Mouse (Mus musculus): ENCODE measurements at regions not wholly inside any gene's neighbourhood (a gene's known extent, or its start where the extent isn't known, plus 50 kb on each side); places are given as distances from the start of the nearest gene placed in this dataset.

DNA sequence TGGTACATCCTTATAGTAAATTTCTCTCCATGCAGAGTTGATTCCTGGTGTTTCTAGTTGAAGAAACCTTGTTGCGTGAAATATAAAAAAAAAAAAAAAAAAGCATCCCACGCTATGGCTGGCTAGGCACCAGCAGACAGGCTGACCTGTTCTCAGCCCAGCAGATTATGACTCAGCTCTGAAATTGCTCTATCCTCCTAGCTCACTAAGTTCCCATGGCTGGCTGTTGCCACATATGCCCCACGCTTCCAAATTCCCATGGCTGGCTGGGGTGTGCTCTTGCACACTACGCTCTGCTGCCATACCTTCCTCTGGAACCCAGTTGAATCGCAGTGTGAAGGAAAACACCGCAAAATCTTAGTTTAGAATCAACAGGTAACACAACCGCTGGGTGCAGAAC is 270.1 kb downstream of the Mid1ip1 start:
- Histone ChIP-seq H3K27me3 (ENCODE audit: control insufficient read depth, insufficient read depth, insufficient read length) (no peaks in the 10 kb centered on the region), H3K4me3 (ENCODE audit: insufficient read depth, poor library complexity, severe bottlenecking) (no peak overlapping the region), H3K79me3 (ENCODE audit: low read depth) (no peaks in the 10 kb centered on the region), H3K36me3 (ENCODE audit: control insufficient read depth, insufficient read depth) (no peaks in the 10 kb centered on the region), H3K79me2 (ENCODE audit: control insufficient read depth, insufficient read depth) (no peaks in the 10 kb centered on the region), H3ac (ENCODE audit: control insufficient read depth, insufficient read length, low read depth) (no peak overlapping the region)
- no peak for TF ChIP-seq CEBPB (IDR thresholded peaks at IDR 0.05; ENCODE audit: low read depth)
- no peak for TF ChIP-seq CTCF (IDR thresholded peaks at IDR 0.05; ENCODE audit: control insufficient read depth, insufficient read depth, insufficient read length)
- no peak for TF ChIP-seq MAX (IDR thresholded peaks at IDR 0.05)
- no peak for TF ChIP-seq MYOD1 (IDR thresholded peaks at IDR 0.05; ENCODE audit: control insufficient read depth, insufficient read length, low read depth)
- no peak for TF ChIP-seq FOSL1 (IDR thresholded peaks at IDR 0.05; ENCODE audit: insufficient read depth, low read length, poor library complexity, severe bottlenecking)
- no peak for TF ChIP-seq MYOG (IDR thresholded peaks at IDR 0.05; ENCODE audit: control insufficient read depth, extremely low read depth, insufficient read length)

- H3K4me3 ChIP-seq (ENCODE audit: insufficient read depth, poor library complexity, severe bottlenecking), result no peak overlapping the region
- H3ac ChIP-seq (ENCODE audit: control insufficient read depth, insufficient read length, low read depth), result no peak overlapping the region
- no peaks in the 10 kb centered on the region for H3K79me3 ChIP-seq (ENCODE audit: low read depth)
- H3K79me2 ChIP-seq (ENCODE audit: control insufficient read depth, insufficient read depth), result no peaks in the 10 kb centered on the region
- no peaks in the 10 kb centered on the region for H3K36me3 ChIP-seq (ENCODE audit: control insufficient read depth, insufficient read depth)
- no peaks in the 10 kb centered on the region for H3K27me3 ChIP-seq (ENCODE audit: control insufficient read depth, insufficient read depth, insufficient read length)
- TF ChIP-seq FOSL1 (IDR thresholded peaks at IDR 0.05; ENCODE audit: insufficient read depth, low read length, poor library complexity, severe bottlenecking) (no peak), CTCF (IDR thresholded peaks at IDR 0.05; ENCODE audit: control insufficient read depth, insufficient read depth, insufficient read length) (no peak), USF1 (IDR thresholded peaks at IDR 0.05; ENCODE audit: low read depth) (no peak), MYOG (IDR thresholded peaks at IDR 0.05; ENCODE audit: control insufficient read depth, extremely low read depth, insufficient read length) (no peak), CEBPB (IDR thresholded peaks at IDR 0.05; ENCODE audit: low read depth) (no peak), MAX (IDR thresholded peaks at IDR 0.05) (no peak), MYOD1 (IDR thresholded peaks at IDR 0.05; ENCODE audit: control insufficient read depth, insufficient read length, low read depth) (no peak)
Measured at GRCm38 (mm10) chrX:10991871-10992210, 277.0 kb downstream of the Mid1ip1 start.

DNA sequence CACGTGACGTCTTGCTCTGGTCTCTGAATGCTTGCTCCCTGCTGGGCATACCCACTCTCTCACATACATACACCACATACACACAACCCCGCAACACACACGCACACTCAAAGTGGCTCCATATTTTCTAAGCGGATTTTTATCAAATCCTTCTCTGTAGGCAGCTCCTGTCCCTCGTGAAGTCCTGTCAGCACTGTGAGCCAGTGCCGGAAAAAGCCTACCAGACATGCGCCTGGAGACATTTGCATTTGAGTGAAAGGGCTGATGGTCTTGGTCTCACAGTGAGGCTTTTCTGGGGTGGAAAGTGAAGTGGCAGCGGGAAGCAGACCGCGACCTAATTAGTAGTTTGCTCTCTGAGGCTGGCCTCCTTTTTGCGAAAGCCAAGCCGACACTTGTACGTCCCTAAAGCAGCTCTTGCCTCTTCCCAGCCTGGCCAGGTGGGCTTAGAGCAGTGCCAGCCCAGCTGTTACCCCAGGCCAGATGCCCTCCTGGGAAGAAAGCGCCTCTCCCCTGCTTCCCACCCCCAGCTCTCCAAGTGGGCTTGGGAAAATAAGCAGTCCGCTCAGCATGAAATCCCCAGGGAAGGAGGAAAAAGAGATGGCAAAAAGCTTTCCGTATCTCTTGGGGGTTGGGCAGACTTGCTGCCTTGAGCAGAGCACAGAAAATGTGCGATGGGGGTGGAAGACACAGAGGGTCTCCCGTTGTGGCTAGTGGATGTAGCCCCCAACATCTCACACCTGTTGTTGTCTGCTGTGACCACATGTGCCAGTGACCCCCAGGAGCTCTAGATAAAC is 277.6 kb downstream of the Mid1ip1 start:
- Histone ChIP-seq H3K4me3 (ENCODE audit: insufficient read depth, poor library complexity, severe bottlenecking) (no peak overlapping the region), H3K36me3 (ENCODE audit: control insufficient read depth, insufficient read depth) (no peaks in the 10 kb centered on the region), H3ac (ENCODE audit: control insufficient read depth, insufficient read length, low read depth) (no peak overlapping the region), H3K79me2 (ENCODE audit: control insufficient read depth, insufficient read depth) (no peaks in the 10 kb centered on the region), H3K79me3 (ENCODE audit: low read depth) (no peaks in the 10 kb centered on the region), H3K27me3 (ENCODE audit: control insufficient read depth, insufficient read depth, insufficient read length) (no peaks in the 10 kb centered on the region)
- TF ChIP-seq MAX (IDR thresholded peaks at IDR 0.05), result no peak
- TF ChIP-seq CTCF (IDR thresholded peaks at IDR 0.05; ENCODE audit: control insufficient read depth, insufficient read depth, insufficient read length), result no peak
- no peak for TF ChIP-seq MYOG (IDR thresholded peaks at IDR 0.05; ENCODE audit: control insufficient read depth, extremely low read depth, insufficient read length)
- TF ChIP-seq MYOD1 (IDR thresholded peaks at IDR 0.05; ENCODE audit: control insufficient read depth, insufficient read length, low read depth), result no peak
- TF ChIP-seq CEBPB (IDR thresholded peaks at IDR 0.05; ENCODE audit: low read depth), result no peak
- TF ChIP-seq FOSL1 (IDR thresholded peaks at IDR 0.05; ENCODE audit: insufficient read depth, low read length, poor library complexity, severe bottlenecking), result no peak

- no peaks in the 10 kb centered on the region for H3K79me3 ChIP-seq (ENCODE audit: low read depth)
- H3K79me2 ChIP-seq (ENCODE audit: control insufficient read depth, insufficient read depth), result no peaks in the 10 kb centered on the region
- no peak for TF ChIP-seq USF1 (IDR thresholded peaks at IDR 0.05; ENCODE audit: low read depth)
- TF ChIP-seq MYOG (IDR thresholded peaks at IDR 0.05; ENCODE audit: control insufficient read depth, extremely low read depth, insufficient read length), result no peak
- TF ChIP-seq CTCF (IDR thresholded peaks at IDR 0.05; ENCODE audit: control insufficient read depth, insufficient read depth, insufficient read length), result no peak
- no peak for TF ChIP-seq MYOD1 (IDR thresholded peaks at IDR 0.05; ENCODE audit: control insufficient read depth, insufficient read length, low read depth)
- no peak for TF ChIP-seq CEBPB (IDR thresholded peaks at IDR 0.05; ENCODE audit: low read depth)
- no peaks in the 10 kb centered on the region for H3K27me3 ChIP-seq (ENCODE audit: control insufficient read depth, insufficient read depth, insufficient read length)
- no peaks in the 10 kb centered on the region for H3K36me3 ChIP-seq (ENCODE audit: control insufficient read depth, insufficient read depth)
- no peak overlapping the region for H3ac ChIP-seq (ENCODE audit: control insufficient read depth, insufficient read length, low read depth)
- no peak overlapping the region for H3K4me3 ChIP-seq (ENCODE audit: insufficient read depth, poor library complexity, severe bottlenecking)
Measured at GRCm38 (mm10) chrX:10993005-10993377, 278.2 kb downstream of the Mid1ip1 start.

- Histone ChIP-seq H3K36me3 (ENCODE audit: control insufficient read depth, insufficient read depth) (no peaks in the 10 kb centered on the region), H3K79me3 (ENCODE audit: low read depth) (no peaks in the 10 kb centered on the region), H3ac (ENCODE audit: control insufficient read depth, insufficient read length, low read depth) (no peak overlapping the region), H3K79me2 (ENCODE audit: control insufficient read depth, insufficient read depth) (no peaks in the 10 kb centered on the region), H3K4me3 (ENCODE audit: insufficient read depth, poor library complexity, severe bottlenecking) (no peak overlapping the region), H3K27me3 (ENCODE audit: control insufficient read depth, insufficient read depth, insufficient read length) (no peaks in the 10 kb centered on the region)
- TF ChIP-seq FOSL1 (IDR thresholded peaks at IDR 0.05; ENCODE audit: insufficient read depth, low read length, poor library complexity, severe bottlenecking) (no peak), MYOD1 (IDR thresholded peaks at IDR 0.05; ENCODE audit: control insufficient read depth, insufficient read length, low read depth) (peak; percentile 69), USF1 (IDR thresholded peaks at IDR 0.05; ENCODE audit: low read depth) (no peak), MAX (IDR thresholded peaks at IDR 0.05) (no peak), MYOG (IDR thresholded peaks at IDR 0.05; ENCODE audit: control insufficient read depth, extremely low read depth, insufficient read length) (no peak)
Measured at GRCm38 (mm10) chrX:10994910-10995309, 280.1 kb downstream of the Mid1ip1 start.

DNA sequence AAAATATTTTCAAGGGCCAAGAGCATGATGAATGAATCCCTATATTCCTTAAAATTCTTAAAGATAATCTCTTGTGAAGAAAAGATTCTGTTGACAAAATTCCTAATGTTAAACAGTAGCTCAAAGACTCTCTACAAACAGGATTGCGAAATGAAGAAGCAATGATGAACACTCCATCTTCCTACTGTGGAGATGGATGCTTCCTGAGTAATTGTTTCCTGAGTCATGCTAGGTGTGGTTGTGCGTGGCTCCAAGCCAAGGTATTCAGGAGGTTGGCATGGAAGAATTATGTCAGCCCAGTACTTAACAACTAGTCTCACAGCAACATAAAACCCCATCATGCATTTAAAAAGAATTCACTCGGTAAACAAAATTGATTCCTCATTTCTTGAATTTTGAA is 286.4 kb downstream of the Mid1ip1 start:
- H3K79me3 ChIP-seq (ENCODE audit: low read depth), result no peaks in the 10 kb centered on the region
- no peak overlapping the region for H3ac ChIP-seq (ENCODE audit: control insufficient read depth, insufficient read length, low read depth)
- no peaks in the 10 kb centered on the region for H3K27me3 ChIP-seq (ENCODE audit: control insufficient read depth, insufficient read depth, insufficient read length)
- H3K79me2 ChIP-seq (ENCODE audit: control insufficient read depth, insufficient read depth), result no peaks in the 10 kb centered on the region
- no peak overlapping the region for H3K4me3 ChIP-seq (ENCODE audit: insufficient read depth, poor library complexity, severe bottlenecking)
- TF ChIP-seq USF1 (IDR thresholded peaks at IDR 0.05; ENCODE audit: low read depth) (no peak), CEBPB (IDR thresholded peaks at IDR 0.05; ENCODE audit: low read depth) (peak; percentile 96)
- H3K36me3 ChIP-seq (ENCODE audit: control insufficient read depth, insufficient read depth), result no peaks in the 10 kb centered on the region

Data from C2C12 (cell line).